Mouse (Mus musculus) macrophage (primary cell): Measurements from ENCODE around the gene Stxbp6. TPM values are rescaled to one million over a fixed set of nuclear protein-coding genes. Genes with fewer than 3 reads are reported as not detected.
"Not testable (repeated sequence)": the region's sequence is repeated elsewhere in the genome, so short reads cannot be mapped to it uniquely, and the experiment has no call there.

Experiments
- H3K27ac ChIP-seq: fragments of 350-480 bp; formaldehyde crosslinking; 2 replicates; pipeline ENCODE4 v1.9.0; 2021
- H3K36me3 ChIP-seq: fragments of 350-480 bp; formaldehyde crosslinking; 2 replicates; pipeline ENCODE4 v1.9.0; 2021; ENCODE audit errors: inconsistent target
- H3K4me3 ChIP-seq: fragments of 350-480 bp; formaldehyde crosslinking; 2 replicates; pipeline ENCODE4 v1.9.0; 2021; ENCODE audit errors: inconsistent target
- H3K79me2 ChIP-seq: fragments of 350-480 bp; formaldehyde crosslinking; 2 replicates; pipeline ENCODE4 v1.9.0; 2021; ENCODE audit errors: inconsistent target
- WGBS: methylation state at CpG from one replicate; pipeline ENCODE4 v1.1.7; 2026; ENCODE audit warnings: inconsistent platforms; ENCODE audit not compliant: missing documents; 5-methylcytosine and 5-hydroxymethylcytosine counted together
- polyA plus RNA-seq: library from polyadenylated mRNA; stranded (reverse); fragments of 250-400 nt; gene quantifications from 3 replicates; pipeline ENCODE4 v1.2.4, GENCODE M21; 2018; ENCODE audit warnings: inconsistent platforms

Gene Stxbp6
- polyA plus RNA-seq, 1 experiment from 2014 or later: 0.62 TPM

DNA sequence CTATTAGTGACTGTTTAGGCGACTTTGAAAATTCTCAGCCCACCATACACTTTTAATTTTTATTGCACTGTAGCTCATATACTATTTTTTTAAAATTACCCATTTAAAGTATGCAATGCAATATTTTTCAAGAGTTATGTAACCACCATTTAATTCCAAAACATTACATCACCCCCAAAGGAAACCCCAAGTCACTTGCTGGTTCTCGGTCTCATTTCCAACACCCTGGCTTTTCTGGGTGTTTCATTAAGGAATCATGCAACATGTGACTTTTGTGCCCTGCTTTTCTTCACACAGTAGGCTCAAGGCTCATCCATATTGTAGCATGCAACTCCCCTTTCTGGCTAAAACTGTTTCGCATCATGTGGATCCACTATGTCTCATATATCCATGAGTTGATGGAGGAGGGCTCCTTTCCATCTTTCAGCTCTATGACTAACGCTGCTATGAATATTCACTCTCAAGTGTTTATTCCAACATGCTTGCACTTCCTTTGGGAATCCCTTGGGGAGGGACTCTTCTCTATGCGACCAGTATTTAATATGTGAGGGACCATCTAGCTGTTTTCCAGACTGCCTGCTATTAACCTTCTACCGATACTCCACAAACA, 6.3 kb downstream of the Stxbp6 start:
- H3K79me2 ChIP-seq: no peaks in the 10 kb centered on the region
- no peak overlapping the region for H3K27ac ChIP-seq
- no peak overlapping the region for H3K4me3 ChIP-seq
- H3K36me3 ChIP-seq: no peaks in the 10 kb centered on the region
- 86% methylated on average over 6 of the region's 6 CpGs for WGBS

GRCm38 (mm10) chr12:45067686-45068085, 6.8 kb downstream of the Stxbp6 start:
- no peaks in the 10 kb centered on the region for H3K79me2 ChIP-seq
- H3K27ac ChIP-seq: no peak overlapping the region
- H3K4me3 ChIP-seq: no peak overlapping the region
- no peaks in the 10 kb centered on the region for H3K36me3 ChIP-seq
- WGBS: 83% methylated on average over 3 of the region's 3 CpGs

DNA sequence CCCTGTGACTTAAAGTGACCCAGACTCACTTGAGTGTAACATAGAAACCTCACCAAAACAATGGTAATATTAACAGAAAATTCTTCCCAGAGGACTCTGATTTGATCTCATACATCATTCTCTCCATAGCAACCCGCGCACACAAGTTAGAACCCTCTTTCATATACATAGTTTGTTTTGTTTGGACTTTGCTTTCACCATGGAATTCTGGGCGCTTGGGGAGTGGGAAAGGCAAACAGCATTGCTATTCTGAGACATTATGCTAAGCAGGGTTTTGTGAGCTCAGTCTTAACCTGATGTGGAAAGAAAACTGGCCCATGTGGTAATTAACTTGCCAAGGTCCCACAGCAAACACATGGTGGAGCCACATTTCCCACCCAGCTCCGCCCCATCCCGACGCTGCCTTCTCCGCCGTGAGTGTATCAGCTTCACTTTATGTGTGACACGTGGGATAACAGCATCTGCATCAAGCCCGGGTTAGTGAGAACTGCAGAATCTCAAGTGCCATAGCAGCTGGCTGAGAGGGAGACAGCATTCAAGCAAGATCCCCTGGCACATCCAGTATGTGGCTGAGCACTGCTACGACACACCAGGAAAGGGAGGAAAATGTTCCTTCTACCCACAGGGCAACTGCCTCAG, 7.3 kb downstream of the Stxbp6 start:
- no peak overlapping the region for H3K27ac ChIP-seq
- H3K36me3 ChIP-seq: no peaks in the 10 kb centered on the region
- H3K4me3 ChIP-seq: no peak overlapping the region
- 72% methylated on average over 11 of the region's 11 CpGs for WGBS
- H3K79me2 ChIP-seq: no peaks in the 10 kb centered on the region

DNA sequence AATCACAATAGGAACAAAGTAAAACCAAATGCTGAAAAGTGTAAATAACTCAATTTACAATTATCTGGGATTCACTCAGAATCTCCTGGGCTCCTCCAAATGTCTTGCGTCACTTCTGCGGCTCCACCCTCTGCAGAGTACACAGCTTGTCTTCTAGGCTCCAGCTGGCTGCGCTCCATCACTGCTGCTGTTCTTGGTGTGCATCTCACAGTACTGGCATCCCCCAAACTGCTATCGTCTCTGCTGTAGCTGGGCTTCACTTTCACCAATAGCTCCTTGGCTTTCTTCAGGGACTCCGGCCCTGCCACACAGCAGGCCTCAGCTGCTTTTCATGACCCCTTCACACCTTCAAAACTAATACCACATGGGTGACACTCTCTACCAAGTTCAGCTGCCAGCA, 10.9 kb downstream of the Stxbp6 start:
- 95% methylated on average over 5 of the region's 5 CpGs for WGBS
- no peaks in the 10 kb centered on the region for H3K36me3 ChIP-seq
- no peak overlapping the region for H3K4me3 ChIP-seq
- no peak overlapping the region for H3K27ac ChIP-seq
- no peaks in the 10 kb centered on the region for H3K79me2 ChIP-seq

GRCm38 (mm10) chr12:45061336-45061735, 13.2 kb downstream of the Stxbp6 start:
- WGBS: 85% methylated on average over 5 of the region's 5 CpGs
- no peak overlapping the region for H3K27ac ChIP-seq
- H3K4me3 ChIP-seq: no peak overlapping the region

DNA sequence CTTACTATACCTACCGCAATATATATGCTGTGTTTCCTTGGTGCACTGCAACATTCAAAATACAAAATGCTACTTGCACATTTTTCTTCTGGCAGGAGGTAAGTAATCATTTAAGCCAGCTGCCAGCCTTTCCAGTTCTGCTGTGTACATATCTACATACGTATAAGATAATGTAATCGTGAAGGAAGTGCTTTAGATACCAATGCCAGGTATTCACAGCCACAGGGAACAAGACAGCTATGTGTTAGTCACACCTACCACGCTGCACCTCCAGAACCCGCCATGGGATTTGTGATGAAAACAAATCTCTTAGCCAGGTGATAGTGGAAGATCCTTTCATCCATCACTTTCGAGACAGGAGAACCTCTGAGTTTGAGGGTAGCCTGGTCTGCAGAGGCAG, 13.7 kb downstream of the Stxbp6 start:
- H3K4me3 ChIP-seq: no peak overlapping the region
- H3K79me2 ChIP-seq: no peaks in the 10 kb centered on the region
- 96% methylated on average over 6 of the region's 6 CpGs for WGBS
- H3K27ac ChIP-seq: no peak overlapping the region
- no peaks in the 10 kb centered on the region for H3K36me3 ChIP-seq

More at GRCm38 (mm10) chr12:45061336-45061735, 13.2 kb downstream of the Stxbp6 start:
- no peaks in the 10 kb centered on the region for H3K79me2 ChIP-seq
- no peaks in the 10 kb centered on the region for H3K36me3 ChIP-seq

DNA sequence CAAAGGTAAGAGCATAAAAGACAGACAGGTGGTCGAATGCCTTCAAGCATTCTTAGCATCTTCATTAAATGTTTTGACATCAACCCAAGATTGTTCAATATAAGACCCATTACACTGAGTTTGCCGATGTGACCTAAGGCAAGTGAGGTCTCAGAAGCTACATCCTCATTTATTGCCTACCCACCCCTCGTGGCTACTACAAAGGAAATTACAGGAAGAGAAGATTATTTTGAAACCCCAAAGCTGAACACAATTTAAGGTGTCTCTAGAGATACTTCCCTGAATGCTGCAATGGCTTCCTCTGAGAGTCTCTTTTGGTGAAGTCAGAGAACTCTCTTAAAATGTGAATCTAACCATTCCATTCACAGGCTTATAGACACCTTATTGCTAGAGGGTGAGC, 16.5 kb downstream of the Stxbp6 start:
- no peaks in the 10 kb centered on the region for H3K36me3 ChIP-seq
- 36% methylated on average over 3 of the region's 3 CpGs for WGBS

GRCm38 (mm10) chr12:45056372-45056771, 18.1 kb downstream of the Stxbp6 start:
- WGBS: 94% methylated on average over 3 of the region's 3 CpGs
- no peaks in the 10 kb centered on the region for H3K79me2 ChIP-seq
- no peak overlapping the region for H3K27ac ChIP-seq
- H3K36me3 ChIP-seq: no peaks in the 10 kb centered on the region
- no peak overlapping the region for H3K4me3 ChIP-seq

More for the DNA sequence above, 16.5 kb downstream of the Stxbp6 start:
- Histone ChIP-seq H3K79me2 (no peaks in the 10 kb centered on the region), H3K27ac (no peak overlapping the region), H3K4me3 (no peak overlapping the region)

DNA sequence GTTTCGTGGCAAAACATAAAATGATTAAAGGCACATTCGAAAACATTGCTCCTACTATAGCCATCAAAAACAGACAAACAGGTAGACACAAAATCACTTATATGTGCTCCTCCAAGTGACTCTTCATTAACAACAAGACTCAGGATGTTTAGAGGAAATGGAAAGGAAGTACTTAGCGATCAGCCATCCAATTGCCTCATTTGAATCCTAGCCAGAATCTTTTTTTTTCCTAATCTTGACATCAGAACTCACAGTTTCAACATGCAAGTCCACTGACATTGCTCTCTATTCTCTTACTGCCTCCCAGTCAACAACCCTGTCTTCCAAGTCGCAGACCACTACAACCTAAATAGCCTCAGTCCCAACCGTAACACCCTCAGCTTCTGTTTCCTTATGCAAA, 21.2 kb downstream of the Stxbp6 start:
- Histone ChIP-seq H3K36me3 (no peaks in the 10 kb centered on the region), H3K79me2 (no peaks in the 10 kb centered on the region), H3K27ac (no peak overlapping the region), H3K4me3 (no peak overlapping the region)
- 75% methylated on average over 5 of the region's 5 CpGs for WGBS

DNA sequence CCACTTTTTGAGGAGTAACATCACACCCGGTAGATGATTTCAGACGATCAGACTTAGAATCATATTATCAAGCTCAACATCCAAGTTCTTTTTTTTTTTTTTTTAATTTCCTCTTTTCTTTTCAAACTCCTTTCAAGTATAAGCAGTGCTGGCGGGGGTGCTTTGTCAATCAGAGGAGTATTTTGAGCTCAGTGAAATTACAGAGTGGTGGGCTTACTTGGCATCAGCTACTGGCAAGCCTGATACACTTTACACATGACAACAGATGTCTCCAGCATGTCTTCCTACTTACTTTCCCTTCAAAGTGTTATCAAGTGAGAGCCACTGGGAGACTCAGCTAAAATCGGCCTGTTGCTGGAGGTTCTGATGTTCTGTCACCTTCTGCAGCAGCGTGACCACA, 21.6 kb downstream of the Stxbp6 start:
- H3K36me3 ChIP-seq: no peaks in the 10 kb centered on the region

GRCm38 (mm10) chr12:45049894-45050293, 24.6 kb downstream of the Stxbp6 start:
- Histone ChIP-seq H3K4me3 (no peak overlapping the region), H3K27ac (no peak overlapping the region), H3K79me2 (no peaks in the 10 kb centered on the region), H3K36me3 (no peaks in the 10 kb centered on the region)
- 91% methylated on average over 9 of the region's 9 CpGs for WGBS

More for the DNA sequence above, 21.6 kb downstream of the Stxbp6 start:
- H3K4me3 ChIP-seq: no peak overlapping the region
- no peaks in the 10 kb centered on the region for H3K79me2 ChIP-seq
- no peak overlapping the region for H3K27ac ChIP-seq
- 65% methylated on average over 5 of the region's 5 CpGs for WGBS

- not testable (repeated sequence) for H3K27ac ChIP-seq, H3K4me3 ChIP-seq, H3K36me3 ChIP-seq, H3K79me2 ChIP-seq
- WGBS: 100% methylated on average over 4 of the region's 9 CpGs
These were observed 26.8 kb downstream of the Stxbp6 start for GRCm38 (mm10) chr12:45047711-45048110.

- Histone ChIP-seq H3K4me3 (no peak overlapping the region), H3K79me2 (no peaks in the 10 kb centered on the region), H3K36me3 (no peaks in the 10 kb centered on the region), H3K27ac (no peak overlapping the region)
- WGBS: 82% methylated on average over 4 of the region's 4 CpGs
These were observed 27.3 kb downstream of the Stxbp6 start for GRCm38 (mm10) chr12:45047172-45047571.

- H3K36me3 ChIP-seq: no peaks in the 10 kb centered on the region
- H3K27ac ChIP-seq: no peak overlapping the region
- H3K4me3 ChIP-seq: no peak overlapping the region
- 100% methylated on average over 1 of the region's 1 CpGs for WGBS
- H3K79me2 ChIP-seq: no peaks in the 10 kb centered on the region
These were observed 29.9 kb downstream of the Stxbp6 start for GRCm38 (mm10) chr12:45044581-45044980.

DNA sequence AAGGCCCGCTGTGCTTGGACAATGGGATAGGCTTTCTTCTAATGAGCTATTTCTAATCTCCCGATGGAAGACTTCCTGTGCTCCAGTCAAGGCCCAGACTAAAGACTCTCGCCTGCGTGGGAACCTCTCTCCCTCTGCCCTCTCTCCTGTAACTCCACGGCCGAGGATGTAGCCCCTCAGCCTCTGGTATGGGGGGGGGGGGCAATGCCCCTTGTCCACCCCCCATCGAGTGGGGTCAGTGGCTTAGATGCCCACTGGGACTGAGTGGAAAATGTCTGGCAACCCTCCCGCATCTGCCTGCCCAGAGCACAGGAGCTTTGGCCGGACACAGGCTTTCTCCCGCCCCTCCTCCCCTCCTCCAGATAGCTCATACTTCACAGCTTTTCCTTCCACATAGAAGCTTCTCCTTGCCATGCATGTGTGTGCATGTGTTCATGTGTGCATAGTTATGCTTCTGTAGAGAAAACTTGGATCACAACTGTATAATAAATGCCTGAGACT, 31.9 kb downstream of the Stxbp6 start:
- WGBS: 70% methylated on average over 9 of the region's 10 CpGs
- no peaks in the 10 kb centered on the region for H3K36me3 ChIP-seq
- H3K27ac ChIP-seq: no peak overlapping the region
- no peak overlapping the region for H3K4me3 ChIP-seq
- H3K79me2 ChIP-seq: no peaks in the 10 kb centered on the region
